Mouse (Mus musculus) midbrain, postnatal 0 days (tissue): Measurements from ENCODE around the gene Ctso. TPM values are rescaled to one million over a fixed set of nuclear protein-coding genes. Genes with fewer than 3 reads are reported as not detected.

Experiments
- ATAC-seq: fragments of 200-750 bp; cut with Nextera tagmentation; 2 replicates; pipeline ENCODE4 v1.8.0; 2017; ENCODE audit warnings: moderate number of reproducible peaks, mild to moderate bottlenecking, moderate TSS enrichment, moderate library complexity; ENCODE audit not compliant: low FRiP score
- DNase-seq: peaks from one replicate; pipeline ENCODE4 v3.0.0-alpha.2; 2015; ENCODE audit warnings: low spot score
- H3K27ac ChIP-seq: fragments of 300-500 bp; sonication (generic); 2 replicates; pipeline ENCODE4 v1.5.1; 2014; ENCODE audit warnings: low read depth, mild to moderate bottlenecking, low read length, mixed read lengths
- H3K27me3 ChIP-seq: fragments of 300-500 bp; sonication (generic); 2 replicates; pipeline ENCODE4 v1.6.1; 2014; ENCODE audit warnings: low read length, control low read depth, mixed read lengths; ENCODE audit not compliant: insufficient read depth
- H3K36me3 ChIP-seq: fragments of 300-500 bp; sonication (generic); 2 replicates; pipeline ENCODE4 v1.6.1; 2014; ENCODE audit warnings: low read length, control low read depth, mixed read lengths; ENCODE audit not compliant: insufficient read depth
- H3K4me1 ChIP-seq: fragments of 300-500 bp; sonication (generic); 2 replicates; pipeline ENCODE4 v1.6.1; 2014; ENCODE audit warnings: mild to moderate bottlenecking, control low read depth, antibody characterized with exemption, low read length, mixed read lengths; ENCODE audit not compliant: insufficient read depth
- H3K4me2 ChIP-seq: fragments of 300-500 bp; sonication (generic); 2 replicates; pipeline ENCODE4 v1.6.1; 2014; ENCODE audit warnings: low read depth, mild to moderate bottlenecking, low read length, mixed read lengths; ENCODE audit not compliant: poor library complexity, severe bottlenecking
- H3K4me3 ChIP-seq: fragments of 300-500 bp; sonication (generic); 2 replicates; pipeline ENCODE4 v1.5.1; 2014; ENCODE audit warnings: low read depth, mild to moderate bottlenecking, low read length, moderate library complexity
- H3K9ac ChIP-seq: fragments of 300-500 bp; sonication (generic); replicated peaks from 2 replicates; pipeline ENCODE4 v1.6.1; 2014; ENCODE audit warnings: mild to moderate bottlenecking, low read length, moderate library complexity, mixed read lengths; ENCODE audit not compliant: poor library complexity, severe bottlenecking
- H3K9me3 ChIP-seq: fragments of 300-500 bp; sonication (generic); 2 replicates; pipeline ENCODE4 v1.6.1; 2016; ENCODE audit warnings: low read length, control low read depth
- CTCF ChIP-seq: IDR thresholded peaks from 2 replicates; pipeline ENCODE4 v1.5.1; 2016; ENCODE audit warnings: antibody characterized with exemption, mild to moderate bottlenecking
- WGBS: fragments of 180-500 bp; shearing (Covaris S2); extraction: QIAGEN DNeasy Blood & Tissue Kit; methylation state at CpG from one replicate; pipeline ENCODE4 v1.1.7; 2014; 5-methylcytosine and 5-hydroxymethylcytosine counted together
- polyA plus RNA-seq: library from polyadenylated mRNA; unstranded; fragments of >200 nt; fragmentation: Nextera tagmentation; extraction: Ambion mirVana; gene quantifications from 2 replicates; pipeline ENCODE4 v1.2.1, GENCODE M21; 2015
- total RNA-seq: library from RNA; depleted of rRNA; stranded (reverse); fragments of >200 nt; gene quantifications from 2 replicates; pipeline ENCODE4 v1.2.3, GENCODE M21; 2014

Gene Ctso
- total and polyA plus RNA-seq, 2 experiments from 2014 or later: 8.8 to 12.0 TPM

DNA sequence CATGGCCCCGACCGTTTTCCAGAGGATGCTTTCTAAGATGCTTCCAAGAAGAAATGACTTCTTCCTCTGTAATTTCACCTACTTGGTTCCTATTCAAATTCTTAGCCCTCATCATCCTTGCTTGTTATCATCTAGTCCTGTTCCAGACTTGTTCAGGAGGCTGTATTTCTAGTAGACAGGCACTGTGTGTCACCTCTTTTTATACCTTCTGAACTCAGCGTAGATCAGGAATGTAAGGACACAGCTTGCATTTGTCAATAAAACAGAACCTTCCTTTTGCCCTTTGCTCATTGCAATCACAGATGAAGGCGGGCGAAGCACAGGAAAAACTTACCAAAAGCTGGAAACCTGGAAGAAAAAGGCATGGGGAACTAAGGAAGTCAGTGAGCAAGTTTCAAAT is 49.6 kb downstream of the Ctso start, which contains the start of gene Asic5:
Asic5 (plus strand) TSS at position 301 of the 400 bp plus-strand sequence.
- no peak within 1 kb of the TSS for H3K27ac ChIP-seq
- DNase-seq: no peak
- ATAC-seq: no peak
- no peak within 1 kb of the TSS for H3K4me3 ChIP-seq
- H3K27me3 ChIP-seq: no peaks in the 10 kb centered on the region
- no peak within 1 kb of the TSS for H3K9ac ChIP-seq
- H3K4me1 ChIP-seq: no peaks in the 10 kb centered on the region
- no peak for TF ChIP-seq CTCF
- WGBS: 97% methylated on average over 5 of the region's 5 CpGs
- H3K4me2 ChIP-seq: no peak within 1 kb of the TSS
- no peaks in the 10 kb centered on the region for H3K9me3 ChIP-seq
- H3K36me3 ChIP-seq: no peaks in the 10 kb centered on the region

DNA sequence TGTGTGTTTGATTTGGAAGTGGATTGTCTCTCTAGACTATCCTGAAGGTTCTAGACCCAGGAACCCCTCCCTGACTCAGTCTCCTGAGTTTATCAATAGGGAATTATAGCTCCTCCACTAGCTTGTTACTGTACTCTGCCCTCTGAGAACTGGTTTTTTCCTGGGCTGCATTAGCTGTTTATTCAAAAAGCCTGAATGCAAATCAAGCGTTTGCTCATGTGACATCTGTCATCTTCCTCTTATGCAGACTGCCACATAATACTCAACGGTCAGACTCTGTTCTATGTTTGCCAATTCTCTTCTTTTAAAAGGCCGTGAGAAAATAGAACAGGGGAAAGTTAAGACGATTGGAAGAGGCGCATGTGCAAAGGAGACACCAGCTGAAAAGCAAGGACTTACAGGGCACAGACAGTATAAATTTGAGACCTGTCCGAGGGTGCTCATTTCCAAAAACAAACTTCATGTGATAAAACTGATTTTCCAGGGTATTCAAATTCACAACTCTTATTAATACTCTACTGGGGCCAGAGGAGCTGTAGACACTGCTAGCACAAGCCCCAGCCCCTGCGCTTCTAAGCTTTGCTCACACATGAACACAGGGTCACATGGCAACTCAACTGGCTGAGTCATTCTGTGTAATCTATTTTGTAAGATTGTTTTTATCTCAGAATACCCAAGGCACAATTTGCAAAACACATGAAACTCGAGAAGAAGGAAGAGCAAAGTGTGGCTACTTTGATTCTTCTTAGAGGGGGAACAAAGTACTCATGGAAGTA is 50.9 kb downstream of the Ctso start:
- Histone ChIP-seq H3K27ac (no peak overlapping the region), H3K9me3 (no peaks in the 10 kb centered on the region), H3K4me1 (no peaks in the 10 kb centered on the region), H3K9ac (no peak overlapping the region), H3K27me3 (no peaks in the 10 kb centered on the region), H3K4me2 (no peak overlapping the region), H3K4me3 (no peak overlapping the region), H3K36me3 (no peaks in the 10 kb centered on the region)
- ATAC-seq (no peak), DNase-seq (no peak)
- TF ChIP-seq CTCF: no peak
- WGBS: 74% methylated on average over 8 of the region's 8 CpGs

- TF ChIP-seq CTCF: no peak
- no peak overlapping the region for H3K4me2 ChIP-seq
- H3K4me3 ChIP-seq: no peak overlapping the region
- no peaks in the 10 kb centered on the region for H3K4me1 ChIP-seq
- H3K9me3 ChIP-seq: no peaks in the 10 kb centered on the region
- H3K9ac ChIP-seq: no peak overlapping the region
- H3K36me3 ChIP-seq: no peaks in the 10 kb centered on the region
- no peak overlapping the region for H3K27ac ChIP-seq
- no peak for DNase-seq
- 50% methylated on average over 1 of the region's 1 CpGs for WGBS
- H3K27me3 ChIP-seq: no peaks in the 10 kb centered on the region
- ATAC-seq: no peak
These were observed 52.7 kb downstream of the Ctso start for GRCm38 (mm10) chr3:81985100-81985499.

GRCm38 (mm10) chr3:81986103-81986502 is 53.7 kb downstream of the Ctso start:
- WGBS: 98% methylated on average over 2 of the region's 2 CpGs
- no peak overlapping the region for H3K4me3 ChIP-seq
- no peak overlapping the region for H3K4me2 ChIP-seq
- TF ChIP-seq CTCF: no peak
- no peaks in the 10 kb centered on the region for H3K4me1 ChIP-seq
- H3K9me3 ChIP-seq: no peaks in the 10 kb centered on the region
- H3K36me3 ChIP-seq: no peaks in the 10 kb centered on the region
- H3K27ac ChIP-seq: no peak overlapping the region
- no peak overlapping the region for H3K9ac ChIP-seq
- no peaks in the 10 kb centered on the region for H3K27me3 ChIP-seq
- ATAC-seq (no peak), DNase-seq (no peak)

- Histone ChIP-seq H3K4me2 (no peak overlapping the region), H3K36me3 (no peaks in the 10 kb centered on the region), H3K27ac (no peak overlapping the region), H3K4me3 (no peak overlapping the region), H3K27me3 (no peaks in the 10 kb centered on the region), H3K4me1 (no peaks in the 10 kb centered on the region), H3K9me3 (no peaks in the 10 kb centered on the region), H3K9ac (no peak overlapping the region)
- 96% methylated on average over 3 of the region's 3 CpGs for WGBS
- DNase-seq: no peak
- no peak for TF ChIP-seq CTCF
- no peak for ATAC-seq
These were observed 55.2 kb downstream of the Ctso start for GRCm38 (mm10) chr3:81987628-81988027.

DNA sequence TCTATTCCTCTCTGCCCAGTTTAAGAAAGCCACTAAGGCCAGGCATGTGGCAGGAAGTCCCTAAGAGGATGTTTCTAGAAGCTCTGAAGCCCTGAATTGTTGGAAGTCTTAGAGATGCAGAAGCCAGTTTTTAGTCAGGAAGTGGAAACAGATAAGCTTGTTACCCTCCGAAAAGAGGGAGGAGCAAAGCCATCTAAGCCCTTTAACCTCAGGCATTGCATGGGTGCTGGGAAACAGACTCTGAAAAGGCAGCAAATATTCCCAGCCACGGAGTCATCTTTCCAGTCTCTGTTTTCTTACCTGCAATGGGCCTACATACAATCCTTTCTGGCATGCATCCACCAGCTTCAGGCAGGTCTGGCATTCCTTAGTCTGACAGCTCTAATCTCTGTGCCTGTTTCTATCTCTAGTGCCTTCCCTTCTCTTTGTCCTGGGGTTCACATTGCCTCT is 57.3 kb downstream of the Ctso start:
- ATAC-seq: no peak
- no peak for DNase-seq
- 18% methylated on average over 2 of the region's 2 CpGs for WGBS

More for the DNA sequence above, 57.3 kb downstream of the Ctso start:
- Histone ChIP-seq H3K4me3 (no peak overlapping the region), H3K9me3 (no peaks in the 10 kb centered on the region), H3K27ac (no peak overlapping the region), H3K4me1 (no peaks in the 10 kb centered on the region), H3K36me3 (no peaks in the 10 kb centered on the region), H3K4me2 (no peak overlapping the region), H3K9ac (no peak overlapping the region), H3K27me3 (no peaks in the 10 kb centered on the region)
- no peak for TF ChIP-seq CTCF
